8 mouse cellular contexts compared by ENCODE assay signal in the genomic region with DNA sequence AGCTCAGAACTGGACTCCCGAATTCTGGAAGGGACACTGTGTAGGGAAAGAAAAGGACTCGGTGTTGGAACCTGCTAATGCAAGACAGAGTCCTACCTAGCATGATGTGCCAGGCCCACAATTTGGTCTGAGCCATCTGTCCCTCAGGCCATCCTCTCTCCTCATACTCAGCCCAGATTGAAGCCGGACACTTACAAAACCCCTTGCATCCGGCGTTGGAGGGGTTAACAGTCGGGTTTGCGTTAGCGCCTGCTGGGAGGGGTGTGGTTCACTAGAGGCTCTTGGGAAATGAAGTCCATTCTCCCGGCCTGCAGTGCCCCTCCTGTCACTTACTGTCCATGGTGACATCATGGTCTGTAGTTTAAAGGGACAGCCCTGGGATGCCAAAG. TPM values are rescaled to one million over a fixed set of nuclear protein-coding genes. Genes with fewer than 3 reads are reported as not detected.
A peak's percentile ranks its signal among the peaks of the same experiment; 100 is the strongest.
DNase-seq lines count a peak whose midpoint lies in the region; ATAC-seq and TF ChIP-seq lines count a peak whose summit lies in the region.

No protein-coding gene starts in this region.

- no peaks in the 10 kb centered on the region for H3K27me3 ChIP-seq in E14TG2a.4 (ENCODE audit: insufficient read depth, low read length)
- H3K27me3 ChIP-seq in forebrain, embryonic 13.5 days, result no peaks in the 10 kb centered on the region
- no peaks in the 10 kb centered on the region for H3K27me3 ChIP-seq in liver, postnatal 0 days (ENCODE audit: insufficient read depth, low read length)
- H3K27me3 ChIP-seq in neural tube, embryonic 14.5 days (ENCODE audit: control insufficient read depth, insufficient read depth, low read length), result no peaks in the 10 kb centered on the region

- H3K36me3 ChIP-seq in E14TG2a.4 (ENCODE audit: insufficient read depth, low read length), result peaks cover 35% of the 10 kb centered on the region
- H3K36me3 ChIP-seq in forebrain, embryonic 13.5 days (ENCODE audit: poor library complexity, severe bottlenecking), result peaks cover 28% of the 10 kb centered on the region
- H3K36me3 ChIP-seq in liver, postnatal 0 days (replicated peaks; ENCODE audit: insufficient read depth, low read length), result no peaks in the 10 kb centered on the region
- peaks cover 15% of the 10 kb centered on the region for H3K36me3 ChIP-seq in neural tube, embryonic 14.5 days (ENCODE audit: control insufficient read depth, insufficient read depth, low read length)

- DNase-seq in heart, postnatal 10 days, result peak; percentile 95
- DNase-seq in large intestine, adult 2 months (ENCODE audit: low read depth, low spot score), result peak; percentile 82
- DNase-seq in liver, postnatal 0 days, result peak; percentile 90
- DNase-seq in testis, postnatal 10 days (ENCODE audit: low spot score), result peak; percentile 93

- H3K4me1 ChIP-seq in E14TG2a.4 (replicated peaks; ENCODE audit: low read depth, low read length), result peaks cover 65% of the 10 kb centered on the region
- peaks cover 11% of the 10 kb centered on the region for H3K4me1 ChIP-seq in forebrain, embryonic 13.5 days
- H3K4me1 ChIP-seq in liver, postnatal 0 days (ENCODE audit: insufficient read depth), result peaks cover 36% of the 10 kb centered on the region
- peaks cover 10% of the 10 kb centered on the region for H3K4me1 ChIP-seq in neural tube, embryonic 14.5 days (ENCODE audit: control insufficient read depth, insufficient read depth, low read length)

- H3K9me3 ChIP-seq in E14TG2a.4 (ENCODE audit: low read length), result no peaks in the 10 kb centered on the region
- H3K9me3 ChIP-seq in forebrain, embryonic 13.5 days (replicated peaks), result no peaks in the 10 kb centered on the region
- H3K9me3 ChIP-seq in liver, postnatal 0 days (ENCODE audit: low read length), result no peaks in the 10 kb centered on the region
- no peaks in the 10 kb centered on the region for H3K9me3 ChIP-seq in neural tube, embryonic 14.5 days (ENCODE audit: control insufficient read depth, low read length)

- TF ChIP-seq EP300 in liver, postnatal 0 days (IDR thresholded peaks at IDR 0.05; ENCODE audit: low read depth), result peak; percentile 80; the same call in 1 of the 2 replicates

- intact Hi-C loops in heart, postnatal 10 days (cut with DNase I), result no loop called here

- H3K4me2 ChIP-seq in forebrain, embryonic 13.5 days, result peak overlapping the region; percentile 75
- peak overlapping the region; percentile 83 for H3K4me2 ChIP-seq in liver, postnatal 0 days (ENCODE audit: low read depth, low read length)
- peak overlapping the region; percentile 84 for H3K4me2 ChIP-seq in neural tube, embryonic 14.5 days (ENCODE audit: low read depth, low read length)

- peak overlapping the region; percentile 87 for H3K9ac ChIP-seq in forebrain, embryonic 13.5 days
- H3K9ac ChIP-seq in liver, postnatal 0 days (replicated peaks), result peak overlapping the region; percentile 69
- peak overlapping the region; percentile 56 for H3K9ac ChIP-seq in neural tube, embryonic 14.5 days (replicated peaks; ENCODE audit: low read depth, low read length)

- 0% methylated on average over 9 of the region's 9 CpGs for WGBS in forebrain, embryonic 13.5 days
- WGBS in large intestine, adult 2 months, result 1% methylated on average over 9 of the region's 9 CpGs
- WGBS in liver, postnatal 0 days (ENCODE audit: insufficient replicate concordance), result 0% methylated on average over 9 of the region's 9 CpGs
- 1% methylated on average over 9 of the region's 9 CpGs for WGBS in neural tube, embryonic 14.5 days

- TF ChIP-seq CTCF in E14TG2a.4 (conservative IDR thresholded peaks at IDR 0.05; ENCODE audit: low read length), result no peak
- TF ChIP-seq CTCF in liver, postnatal 0 days (IDR thresholded peaks at IDR 0.05; ENCODE audit: low read depth), result no peak

- ATAC-seq in cerebellum, adult (ENCODE audit: insufficient number of reproducible peaks, low FRiP score, low TSS enrichment), result peak; percentile 87
- ATAC-seq in forebrain, embryonic 13.5 days, result peak; percentile 89
- ATAC-seq in liver, postnatal 0 days, result peak; percentile 92
- peak; percentile 88 for ATAC-seq in neural tube, embryonic 14.5 days (ENCODE audit: low read depth)

- peak overlapping the region; percentile 94 for H3K4me3 ChIP-seq in E14TG2a.4 (replicated peaks; ENCODE audit: low read length)
- H3K4me3 ChIP-seq in forebrain, embryonic 13.5 days, result peak overlapping the region; percentile 80
- peak overlapping the region; percentile 70 for H3K4me3 ChIP-seq in liver, postnatal 0 days (ENCODE audit: low read depth, low read length)
- H3K4me3 ChIP-seq in neural tube, embryonic 14.5 days (ENCODE audit: low read depth, low read length), result peak overlapping the region; percentile 81

- peak overlapping the region; percentile 93 for H3K27ac ChIP-seq in forebrain, embryonic 13.5 days
- H3K27ac ChIP-seq in liver, postnatal 0 days (ENCODE audit: low read depth), result peak overlapping the region; percentile 96
- peak overlapping the region; percentile 90 for H3K27ac ChIP-seq in neural tube, embryonic 14.5 days (ENCODE audit: low read depth, low read length)

RNA-seq across cellular contexts. Expression of a gene that starts 0.4 kb away (rescaled TPM):
- polyA plus RNA-seq in forebrain, embryonic 13.5 days (2015; fragmentation: Nextera tagmentation; extraction: Ambion mirVana), result 53.7 and 58.8 TPM in 2 replicates
- total RNA-seq in heart, postnatal 10 days (2021), result 10 to 100 TPM; 30.7 to 31.7 TPM
- 38.1 and 44.0 TPM in 2 replicates for polyA plus RNA-seq in large intestine, adult 2 months (2012; rRNA removed)
- polyA plus RNA-seq in liver, postnatal 0 days (2015; fragmentation: Nextera tagmentation; extraction: Ambion mirVana), result 3.2 and 3.8 TPM in 2 replicates
- polyA plus RNA-seq in neural tube, embryonic 14.5 days (2014; fragmentation: Nextera tagmentation; extraction: Ambion mirVana), result 150 and 154 TPM in 2 replicates

RNA-seq across cellular contexts. Expression of a gene that starts 5.4 kb away (rescaled TPM):
- 8.9 and 9.7 TPM in 2 replicates for polyA plus RNA-seq in forebrain, embryonic 13.5 days (2015; fragmentation: Nextera tagmentation; extraction: Ambion mirVana)
- total RNA-seq in heart, postnatal 10 days (2021), result 10 to 100 TPM; 17.7 to 19.0 TPM
- 23.3 and 32.0 TPM in 2 replicates for polyA plus RNA-seq in large intestine, adult 2 months (2012; rRNA removed)
- polyA plus RNA-seq in liver, postnatal 0 days (2015; fragmentation: Nextera tagmentation; extraction: Ambion mirVana), result 3.4 and 3.8 TPM in 2 replicates
- 16.0 and 16.1 TPM in 2 replicates for polyA plus RNA-seq in neural tube, embryonic 14.5 days (2014; fragmentation: Nextera tagmentation; extraction: Ambion mirVana)

RNA-seq across cellular contexts. Expression of a gene that starts 9.9 kb away (rescaled TPM):
- 0.31 TPM in 1 of 2 replicates, not detected in the other for polyA plus RNA-seq in forebrain, embryonic 13.5 days (2015; fragmentation: Nextera tagmentation; extraction: Ambion mirVana)
- total RNA-seq in heart, postnatal 10 days (2021), result not detected
- 0.48 and 0.70 TPM in 2 replicates for polyA plus RNA-seq in large intestine, adult 2 months (2012; rRNA removed)
- polyA plus RNA-seq in liver, postnatal 0 days (2015; fragmentation: Nextera tagmentation; extraction: Ambion mirVana), result not detected in 2 replicates
- not detected in 2 replicates for polyA plus RNA-seq in neural tube, embryonic 14.5 days (2014; fragmentation: Nextera tagmentation; extraction: Ambion mirVana)

RNA-seq across cellular contexts. Expression of a gene that starts 40.5 kb away (rescaled TPM):
- polyA plus RNA-seq in forebrain, embryonic 13.5 days (2015; fragmentation: Nextera tagmentation; extraction: Ambion mirVana), result 74.3 and 75.6 TPM in 2 replicates
- 100 to 1,000 TPM; 129 to 181 TPM for total RNA-seq in heart, postnatal 10 days (2021)
- 142 and 291 TPM in 2 replicates for polyA plus RNA-seq in large intestine, adult 2 months (2012; rRNA removed)
- 36.4 and 36.9 TPM in 2 replicates for polyA plus RNA-seq in liver, postnatal 0 days (2015; fragmentation: Nextera tagmentation; extraction: Ambion mirVana)
- polyA plus RNA-seq in neural tube, embryonic 14.5 days (2014; fragmentation: Nextera tagmentation; extraction: Ambion mirVana), result 53.4 and 74.8 TPM in 2 replicates

RNA-seq across cellular contexts. Expression of a gene that starts 51.9 kb away (rescaled TPM):
- not detected in 2 replicates for polyA plus RNA-seq in forebrain, embryonic 13.5 days (2015; fragmentation: Nextera tagmentation; extraction: Ambion mirVana)
- not detected for total RNA-seq in heart, postnatal 10 days (2021)
- 1.2 and 1.9 TPM in 2 replicates for polyA plus RNA-seq in large intestine, adult 2 months (2012; rRNA removed)
- not detected in 2 replicates for polyA plus RNA-seq in liver, postnatal 0 days (2015; fragmentation: Nextera tagmentation; extraction: Ambion mirVana)
- 0.21 TPM in 1 of 2 replicates, not detected in the other for polyA plus RNA-seq in neural tube, embryonic 14.5 days (2014; fragmentation: Nextera tagmentation; extraction: Ambion mirVana)

Comparison
In these comparisons a context has a peak if more than half of its experiments do, and no peak if none do; other contexts are left out.
1. Peak in every context shown above with its lines: DNase-seq, ATAC-seq, H3K4me3 ChIP-seq and H3K27ac ChIP-seq.